Comparison of ENCODE assay signal across 11 mouse cellular contexts in the genomic region with DNA sequence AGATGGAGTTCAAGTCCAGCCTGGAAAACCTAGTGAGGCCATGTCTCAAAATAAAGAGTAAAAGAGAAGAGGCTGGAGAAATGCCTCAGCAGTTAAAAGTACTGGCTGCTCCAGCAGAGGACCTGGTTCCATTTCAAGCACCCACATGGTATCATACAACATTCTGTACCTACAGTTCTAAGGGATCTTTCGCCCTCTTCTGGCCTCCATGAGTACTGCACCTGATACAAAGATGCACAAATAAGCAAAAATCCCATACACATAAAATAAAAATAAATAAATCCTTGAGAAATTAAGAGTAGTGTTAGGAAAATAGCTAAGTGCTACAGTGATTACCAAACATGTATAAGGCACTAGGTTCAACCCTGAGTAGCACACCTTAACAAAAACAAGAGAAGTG. TPM values are rescaled to one million over a fixed set of nuclear protein-coding genes. Genes with fewer than 3 reads are reported as not detected.
DNase-seq lines count a peak whose midpoint lies in the region; ATAC-seq and TF ChIP-seq lines count a peak whose summit lies in the region.
"Had no signal": no experiment of that assay in that cellular context is flagged by ENCODE, and none has a peak within 500 bp of the region (broad histone marks: within the 10 kb centered on the region; RNA-seq: fewer than 3 reads in every experiment).

No protein-coding gene starts in this region.

- no peak for DNase-seq in forebrain, postnatal 0 days
- no peak for DNase-seq in lung, postnatal 0 days (ENCODE audit: low spot score)
- DNase-seq in lung, postnatal 25 days (ENCODE audit: low spot score): no peak
- DNase-seq in c-Kit-negative CD71-positive TER-119-positive erythroid progenitor cells, embryonic 14.5 days (ENCODE audit: low read depth, low spot score): peak; percentile 27
- DNase-seq in thymus, postnatal 4 days: peak; percentile 52
- no peak for DNase-seq in left cerebral cortex, postnatal 4 days
- no peak for DNase-seq in left cerebral cortex, adult 9 months (ENCODE audit: low spot score in 2 of 2)
- DNase-seq: embryo, embryonic 11 days had no signal

- H3K36me3 ChIP-seq in forebrain, postnatal 0 days (ENCODE audit: insufficient read depth): no peaks in the 10 kb centered on the region
- no peaks in the 10 kb centered on the region for H3K36me3 ChIP-seq in forebrain, embryonic 13.5 days (ENCODE audit: poor library complexity, severe bottlenecking)
- no peaks in the 10 kb centered on the region for H3K36me3 ChIP-seq in lung, postnatal 0 days (ENCODE audit: insufficient read depth, low read length)
- H3K36me3 ChIP-seq: hindbrain, embryonic 12.5 days had no signal

- no peak overlapping the region for H3K27ac ChIP-seq in forebrain, postnatal 0 days (ENCODE audit: low read depth, low read length)
- no peak overlapping the region for H3K27ac ChIP-seq in forebrain, embryonic 13.5 days
- no peak overlapping the region for H3K27ac ChIP-seq in lung, postnatal 0 days (ENCODE audit: low read length)
- H3K27ac ChIP-seq: hindbrain, embryonic 12.5 days had no signal

- intact Hi-C loops in left cerebral cortex, postnatal 4 days (cut with DNase I): no loop called here

- no peak for ATAC-seq in forebrain, postnatal 0 days
- ATAC-seq in forebrain, embryonic 13.5 days: no peak
- no peak for ATAC-seq in lung, postnatal 0 days

- no peaks in the 10 kb centered on the region for H3K4me1 ChIP-seq in forebrain, postnatal 0 days (ENCODE audit: insufficient read depth)
- H3K4me1 ChIP-seq in forebrain, embryonic 13.5 days: peaks cover 14% of the 10 kb centered on the region
- H3K4me1 ChIP-seq in lung, postnatal 0 days (ENCODE audit: insufficient read depth, low read depth, low read length): peaks cover 9% of the 10 kb centered on the region

- no peak overlapping the region for H3K4me2 ChIP-seq in forebrain, postnatal 0 days (ENCODE audit: low read depth)
- no peak overlapping the region for H3K4me2 ChIP-seq in forebrain, embryonic 13.5 days
- no peak overlapping the region for H3K4me2 ChIP-seq in lung, postnatal 0 days (replicated peaks; ENCODE audit: low read depth, low read length)
- H3K4me2 ChIP-seq: hindbrain, embryonic 12.5 days; midbrain, embryonic 11.5 days had no signal

- H3K9me3 ChIP-seq in forebrain, postnatal 0 days (ENCODE audit: low read length): no peaks in the 10 kb centered on the region
- H3K9me3 ChIP-seq in forebrain, embryonic 13.5 days (replicated peaks): 0 out of 2 replicates have a peak, but pooled peaks cover 2% of the 10 kb centered on the region
- H3K9me3 ChIP-seq in lung, postnatal 0 days (ENCODE audit: low read length): no peaks in the 10 kb centered on the region

- TF ChIP-seq EP300 in lung, postnatal 0 days (IDR thresholded peaks at IDR 0.05): no peak

- no peak overlapping the region for H3K9ac ChIP-seq in forebrain, postnatal 0 days
- H3K9ac ChIP-seq in forebrain, embryonic 13.5 days: no peak overlapping the region
- H3K9ac ChIP-seq in lung, postnatal 0 days (replicated peaks; ENCODE audit: low read depth): no peak overlapping the region
- H3K9ac ChIP-seq: hindbrain, embryonic 12.5 days had no signal

- no peak overlapping the region for H3K4me3 ChIP-seq in forebrain, postnatal 0 days (ENCODE audit: low read depth, low read length)
- H3K4me3 ChIP-seq in forebrain, embryonic 13.5 days: no peak overlapping the region
- no peak overlapping the region for H3K4me3 ChIP-seq in lung, postnatal 0 days (ENCODE audit: low read depth, low read length)
- H3K4me3 ChIP-seq: hindbrain, embryonic 12.5 days had no signal

- no peaks in the 10 kb centered on the region; the same call in 1 of the 2 replicates for H3K27me3 ChIP-seq in forebrain, postnatal 0 days (ENCODE audit: insufficient read depth, low read length)
- peaks cover 17% of the 10 kb centered on the region; the same call in 1 of the 2 replicates for H3K27me3 ChIP-seq in forebrain, embryonic 13.5 days
- no peaks in the 10 kb centered on the region for H3K27me3 ChIP-seq in lung, postnatal 0 days (replicated peaks; ENCODE audit: insufficient read depth, low read length)
- H3K27me3 ChIP-seq: hindbrain, embryonic 12.5 days had no signal

- WGBS in forebrain, postnatal 0 days: 41% methylated on average over 1 of the region's 1 CpGs
- WGBS in forebrain, embryonic 13.5 days: 57% methylated on average over 1 of the region's 1 CpGs
- WGBS in lung, postnatal 0 days: 45% methylated on average over 1 of the region's 1 CpGs

- peak; percentile 40 for TF ChIP-seq CTCF in forebrain, postnatal 0 days (IDR thresholded peaks at IDR 0.05; ENCODE audit: low read depth)
- TF ChIP-seq CTCF in lung, postnatal 0 days (IDR thresholded peaks at IDR 0.05): peak; percentile 64

RNA-seq across cellular contexts. Expression of a gene that starts 4.1 kb away (rescaled TPM):
- 11.4 and 15.3 TPM in 2 replicates for total RNA-seq in forebrain, postnatal 0 days (2014; rRNA removed)
- 4.9 and 8.1 TPM in 2 replicates for polyA plus RNA-seq in forebrain, postnatal 0 days (2015; fragmentation: Nextera tagmentation; extraction: Ambion mirVana)
- polyA plus RNA-seq in forebrain, embryonic 13.5 days (2015; fragmentation: Nextera tagmentation; extraction: Ambion mirVana): 7.9 and 9.0 TPM in 2 replicates
- 1.4 TPM in 2 replicates for polyA plus RNA-seq in lung, postnatal 0 days (2015; fragmentation: Nextera tagmentation; extraction: Ambion mirVana)
- total RNA-seq in left cerebral cortex, postnatal 4 days (2021): 10 to 100 TPM in 1 of 2 experiments, 1 to 10 TPM in 1; 7.0 to 11.0 TPM

RNA-seq across cellular contexts. Expression of a gene that starts 28.7 kb away (rescaled TPM):
- 45.3 and 49.7 TPM in 2 replicates for total RNA-seq in forebrain, postnatal 0 days (2014; rRNA removed)
- polyA plus RNA-seq in forebrain, postnatal 0 days (2015; fragmentation: Nextera tagmentation; extraction: Ambion mirVana): 42.4 and 42.7 TPM in 2 replicates
- 34.7 and 37.2 TPM in 2 replicates for polyA plus RNA-seq in forebrain, embryonic 13.5 days (2015; fragmentation: Nextera tagmentation; extraction: Ambion mirVana)
- polyA plus RNA-seq in lung, postnatal 0 days (2015; fragmentation: Nextera tagmentation; extraction: Ambion mirVana): 10.4 and 11.3 TPM in 2 replicates
- 10 to 100 TPM; 36.6 to 43.1 TPM for total RNA-seq in left cerebral cortex, postnatal 4 days (2021)

Comparison
In these comparisons a context has a peak if more than half of its experiments do, and no peak if none do; other contexts are left out.
1. DNase-seq: peak in c-Kit-negative CD71-positive TER-119-positive erythroid progenitor cells, embryonic 14.5 days (single experiment) and thymus, postnatal 4 days (single experiment); none in forebrain, postnatal 0 days (single experiment), lung, postnatal 0 days (single experiment), lung, postnatal 25 days (single experiment), left cerebral cortex, postnatal 4 days (single experiment) and left cerebral cortex, adult 9 months (0 of 2).